Mouse (Mus musculus) liver, embryonic 12.5 days (tissue): ENCODE results near the gene Mss51. TPM values are rescaled to one million over a fixed set of nuclear protein-coding genes. Genes with fewer than 3 reads are reported as not detected.

Experiments used
- ATAC-seq: fragments of 200-750 bp; cut with Nextera tagmentation; 2 replicates; pipeline ENCODE4 v1.8.0; 2017; ENCODE audit warnings: moderate number of reproducible peaks, mild to moderate bottlenecking, moderate library complexity
- H3K27ac ChIP-seq: fragments of 300-500 bp; sonication (generic); 2 replicates; pipeline ENCODE4 v1.5.1; 2016; ENCODE audit warnings: mild to moderate bottlenecking
- H3K27me3 ChIP-seq: fragments of 300-500 bp; sonication (generic); replicated peaks from 2 replicates; pipeline ENCODE4 v1.6.1; 2016; ENCODE audit warnings: mild to moderate bottlenecking, moderate library complexity
- H3K36me3 ChIP-seq: fragments of 300-500 bp; sonication (generic); 2 replicates; pipeline ENCODE4 v1.6.1; 2016; ENCODE audit warnings: mild to moderate bottlenecking, moderate library complexity
- H3K4me1 ChIP-seq: fragments of 300-500 bp; sonication (generic); 2 replicates; pipeline ENCODE4 v1.6.1; 2016
- H3K4me2 ChIP-seq: fragments of 300-500 bp; sonication (generic); 2 replicates; pipeline ENCODE4 v1.6.1; 2016; ENCODE audit warnings: mild to moderate bottlenecking, moderate library complexity
- H3K4me3 ChIP-seq: fragments of 300-500 bp; sonication (generic); 2 replicates; pipeline ENCODE4 v1.5.1; 2016; ENCODE audit warnings: mild to moderate bottlenecking, moderate library complexity
- H3K9ac ChIP-seq: fragments of 300-500 bp; sonication (generic); 2 replicates; pipeline ENCODE4 v1.6.1; 2016; ENCODE audit warnings: mild to moderate bottlenecking, moderate library complexity
- H3K9me3 ChIP-seq: fragments of 300-500 bp; sonication (generic); replicated peaks from 2 replicates; pipeline ENCODE4 v1.6.1; 2016; ENCODE audit warnings: mild to moderate bottlenecking, moderate library complexity
- WGBS: fragments of 180-500 bp; shearing (Covaris S2); methylation state at CpG from one replicate; pipeline ENCODE4 v1.1.7; 2016; ENCODE audit not compliant: insufficient replicate concordance; 5-methylcytosine and 5-hydroxymethylcytosine counted together
- polyA plus RNA-seq: library from polyadenylated mRNA; unstranded; fragments of >200 nt; fragmentation: Nextera tagmentation; extraction: Ambion mirVana; gene quantifications from 2 replicates; pipeline ENCODE4 v1.2.1, GENCODE M21; 2016

The Mss51 gene
- polyA plus RNA-seq, 1 experiment from 2014 or later, result 0.57 TPM

GRCm38 (mm10) chr14:20481211-20481610 lies 15.5 kb downstream of the Mss51 start:
- Histone ChIP-seq H3K9ac (no peak overlapping the region), H3K4me2 (peak overlapping the region; percentile 51), H3K4me3 (no peak overlapping the region), H3K27ac (peak overlapping the region; percentile 62; the same call in 1 of the 2 replicates), H3K4me1 (peaks cover 40% of the 10 kb centered on the region), H3K27me3 (no peaks in the 10 kb centered on the region), H3K36me3 (peaks cover 21% of the 10 kb centered on the region), H3K9me3 (no peaks in the 10 kb centered on the region)
- peak; percentile 54 for ATAC-seq
- 9% methylated on average over 5 of the region's 5 CpGs for WGBS

DNA sequence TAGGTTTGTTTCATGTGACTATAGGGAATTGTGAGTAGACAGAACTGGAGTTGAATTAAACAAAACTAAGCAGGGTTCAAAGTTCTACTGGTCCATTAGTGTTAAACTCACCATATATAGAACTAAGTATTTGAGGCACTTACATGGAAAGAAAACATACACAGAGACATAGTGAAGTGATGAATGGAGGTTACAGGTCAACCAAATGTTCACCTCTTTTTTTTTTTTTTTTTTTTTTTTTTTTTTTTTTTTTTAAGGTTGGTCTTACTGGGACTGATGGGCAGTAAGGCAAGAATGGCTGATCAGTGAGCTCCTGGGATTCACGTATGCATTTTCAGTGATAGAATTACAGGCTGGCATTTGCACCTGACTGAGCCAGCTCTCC lies 16.5 kb downstream of the Mss51 start:
- 67% methylated on average over 1 of the region's 1 CpGs for WGBS
- no peak for ATAC-seq
- peak overlapping the region; percentile 92 for H3K9ac ChIP-seq

GRCm38 (mm10) chr14:20479291-20480194 lies 17.2 kb downstream of the Mss51 start, which contains the start of gene Anxa7:
Gene Anxa7 (minus strand): TSS chr14:20480133.
- peak; percentile 85 for ATAC-seq
- Histone ChIP-seq H3K27ac (peak within 1 kb of the TSS; percentile 94), H3K4me1 (peaks cover 40% of the 10 kb centered on the region), H3K4me3 (peak within 1 kb of the TSS; percentile 86), H3K4me2 (peak within 1 kb of the TSS; percentile 82), H3K9me3 (no peaks in the 10 kb centered on the region), H3K27me3 (no peaks in the 10 kb centered on the region), H3K36me3 (peaks cover 20% of the 10 kb centered on the region), H3K9ac (peak within 1 kb of the TSS; percentile 92)
- under 1% methylated on average over 48 of the region's 48 CpGs for WGBS

More for the DNA sequence above, 16.5 kb downstream of the Mss51 start:
- Histone ChIP-seq H3K4me2 (peak overlapping the region; percentile 82), H3K27me3 (no peaks in the 10 kb centered on the region), H3K9me3 (no peaks in the 10 kb centered on the region), H3K4me3 (peak overlapping the region; percentile 86), H3K27ac (peak overlapping the region; percentile 94), H3K4me1 (peaks cover 40% of the 10 kb centered on the region), H3K36me3 (peaks cover 26% of the 10 kb centered on the region)

GRCm38 (mm10) chr14:20478801-20479200 lies 17.9 kb downstream of the Mss51 start:
- Histone ChIP-seq H3K4me3 (peak overlapping the region; percentile 86), H3K9ac (peak overlapping the region; percentile 92), H3K27ac (peak overlapping the region; percentile 94), H3K4me2 (peak overlapping the region; percentile 82), H3K27me3 (no peaks in the 10 kb centered on the region), H3K36me3 (peaks cover 18% of the 10 kb centered on the region), H3K4me1 (peaks cover 40% of the 10 kb centered on the region), H3K9me3 (no peaks in the 10 kb centered on the region)
- 2% methylated on average over 7 of the region's 7 CpGs for WGBS
- peak; percentile 85 for ATAC-seq

GRCm38 (mm10) chr14:20478385-20478784 lies 18.3 kb downstream of the Mss51 start:
- H3K36me3 ChIP-seq, result peaks cover 18% of the 10 kb centered on the region
- WGBS, result 14% methylated on average over 3 of the region's 3 CpGs
- peak overlapping the region; percentile 92 for H3K9ac ChIP-seq
- H3K27me3 ChIP-seq, result no peaks in the 10 kb centered on the region
- H3K4me2 ChIP-seq, result peak overlapping the region; percentile 82
- ATAC-seq, result peak; percentile 28
- peaks cover 40% of the 10 kb centered on the region for H3K4me1 ChIP-seq
- H3K9me3 ChIP-seq, result no peaks in the 10 kb centered on the region
- H3K27ac ChIP-seq, result peak overlapping the region; percentile 94
- H3K4me3 ChIP-seq, result peak overlapping the region; percentile 86

DNA sequence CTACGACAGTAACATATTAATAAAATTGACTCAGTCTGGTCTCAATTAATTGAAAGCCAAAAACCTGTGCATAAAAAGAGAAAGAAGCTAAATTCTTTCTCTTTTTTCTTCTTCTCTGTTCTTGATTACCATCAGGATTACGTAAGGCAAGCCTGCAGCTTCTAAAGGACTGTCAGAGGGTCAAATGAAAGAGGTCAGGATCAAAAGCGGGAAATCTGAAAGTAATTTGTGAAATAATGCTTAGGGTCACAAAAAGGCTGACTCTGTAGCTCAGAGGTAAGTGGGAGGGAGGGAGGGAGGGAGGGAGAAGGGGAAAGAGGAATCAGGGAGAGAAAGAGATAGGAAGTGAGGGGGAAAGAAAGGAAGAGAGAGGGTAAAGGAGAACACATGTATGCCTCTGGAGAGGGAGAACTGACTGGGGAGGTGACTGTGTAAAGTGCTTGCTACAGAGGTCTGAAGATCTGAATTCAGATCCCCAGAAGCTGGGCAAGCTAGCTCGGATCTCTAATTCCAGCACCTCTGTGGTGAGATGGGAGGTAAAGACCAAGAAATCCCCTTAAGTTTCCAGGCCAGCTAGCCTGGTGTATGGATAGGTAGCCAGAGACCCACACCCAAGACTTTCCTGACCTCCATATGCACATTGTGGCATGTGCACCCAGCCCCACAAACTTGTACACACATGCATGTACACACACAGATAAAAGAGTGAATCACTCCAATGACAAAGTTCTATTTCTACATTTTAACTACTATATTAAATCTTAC lies 19.3 kb downstream of the Mss51 start:
- peak overlapping the region; percentile 44; the same call in 1 of the 2 replicates for H3K9ac ChIP-seq
- H3K4me2 ChIP-seq, result peak overlapping the region; percentile 49
- H3K4me3 ChIP-seq, result peak overlapping the region; percentile 21; the same call in 1 of the 2 replicates
- H3K36me3 ChIP-seq, result peaks cover 24% of the 10 kb centered on the region
- H3K9me3 ChIP-seq, result no peaks in the 10 kb centered on the region
- peak overlapping the region; percentile 61 for H3K27ac ChIP-seq
- no peaks in the 10 kb centered on the region for H3K27me3 ChIP-seq
- no peak for ATAC-seq
- peaks cover 40% of the 10 kb centered on the region for H3K4me1 ChIP-seq
- WGBS, result 68% methylated on average over 4 of the region's 4 CpGs

GRCm38 (mm10) chr14:20460216-20460615 lies 36.5 kb downstream of the Mss51 start:
- Histone ChIP-seq H3K4me3 (no peak overlapping the region), H3K36me3 (peaks cover 96% of the 10 kb centered on the region), H3K9me3 (no peaks in the 10 kb centered on the region), H3K27ac (no peak overlapping the region), H3K4me1 (no peaks in the 10 kb centered on the region), H3K27me3 (no peaks in the 10 kb centered on the region), H3K4me2 (no peak overlapping the region), H3K9ac (no peak overlapping the region)
- WGBS, result 83% methylated on average over 14 of the region's 14 CpGs
- ATAC-seq, result no peak

GRCm38 (mm10) chr14:20458378-20458777 lies 38.3 kb downstream of the Mss51 start:
- 87% methylated on average over 9 of the region's 9 CpGs for WGBS
- H3K9ac ChIP-seq, result no peak overlapping the region
- H3K9me3 ChIP-seq, result no peaks in the 10 kb centered on the region
- ATAC-seq, result no peak
- H3K4me2 ChIP-seq, result no peak overlapping the region
- no peaks in the 10 kb centered on the region for H3K27me3 ChIP-seq
- H3K36me3 ChIP-seq, result peaks cover 85% of the 10 kb centered on the region
- H3K4me3 ChIP-seq, result no peak overlapping the region
- no peak overlapping the region for H3K27ac ChIP-seq
- H3K4me1 ChIP-seq, result no peaks in the 10 kb centered on the region

DNA sequence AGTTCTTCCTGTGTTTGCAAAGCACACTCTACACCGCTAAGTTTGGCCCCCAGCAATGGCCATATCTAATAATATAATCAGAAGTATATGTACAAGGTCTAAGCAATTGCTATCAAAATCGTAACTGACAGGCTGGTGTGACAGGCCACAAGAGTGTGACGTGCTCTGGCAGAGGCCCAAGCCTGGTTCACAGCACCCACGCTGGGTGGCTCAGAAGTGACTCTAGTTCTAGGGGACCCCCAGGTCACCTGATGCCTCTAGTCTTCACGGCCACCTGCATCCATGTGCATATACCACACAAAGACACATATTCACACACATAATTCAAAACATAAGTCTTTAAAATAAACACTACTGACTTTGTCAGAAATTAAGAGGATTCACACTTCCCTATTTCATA lies 43.8 kb downstream of the Mss51 start:
- ATAC-seq, result no peak
- peaks cover 18% of the 10 kb centered on the region for H3K4me1 ChIP-seq
- no peak overlapping the region for H3K4me2 ChIP-seq
- peaks cover 30% of the 10 kb centered on the region for H3K36me3 ChIP-seq
- 84% methylated on average over 5 of the region's 5 CpGs for WGBS
- no peak overlapping the region for H3K9ac ChIP-seq
- 0 out of 2 replicates have a peak, but pooled peaks cover 3% of the 10 kb centered on the region for H3K27me3 ChIP-seq
- no peak overlapping the region for H3K27ac ChIP-seq
- no peaks in the 10 kb centered on the region for H3K9me3 ChIP-seq
- no peak overlapping the region for H3K4me3 ChIP-seq

GRCm38 (mm10) chr14:20451765-20452331 lies 44.9 kb downstream of the Mss51 start, which contains the start of gene Cfap70:
Gene Cfap70 (minus strand): TSS chr14:20452226.
- ATAC-seq, result peak; percentile 79
- Histone ChIP-seq H3K4me2 (peak within 1 kb of the TSS; percentile 91), H3K4me1 (peaks cover 18% of the 10 kb centered on the region), H3K27ac (peak within 1 kb of the TSS; percentile 53; the same call in 1 of the 2 replicates), H3K4me3 (peak within 1 kb of the TSS; percentile 53), H3K9me3 (no peaks in the 10 kb centered on the region), H3K9ac (peak within 1 kb of the TSS; percentile 58), H3K36me3 (peaks cover 22% of the 10 kb centered on the region), H3K27me3 (0 out of 2 replicates have a peak, but pooled peaks cover 3% of the 10 kb centered on the region)
- 5% methylated on average over 15 of the region's 15 CpGs for WGBS

DNA sequence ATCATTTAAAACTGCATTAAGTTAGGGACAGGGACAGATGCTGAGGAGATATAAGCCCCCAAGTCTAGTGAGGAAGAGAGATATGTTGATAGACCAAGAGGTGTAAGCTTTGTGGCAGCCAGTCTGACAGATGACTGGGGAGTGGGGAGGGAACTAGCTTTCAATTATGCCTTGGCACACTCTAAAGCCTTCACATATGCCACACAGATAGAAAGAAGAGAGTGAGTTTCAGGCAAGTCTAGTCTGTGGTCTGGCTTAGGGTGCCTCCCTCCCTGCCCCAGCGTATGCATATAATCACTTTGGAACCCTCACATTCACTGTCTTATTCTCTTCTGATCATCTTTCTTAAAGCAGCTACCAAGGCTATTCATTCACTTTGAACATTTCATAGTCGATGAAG lies 45.4 kb downstream of the Mss51 start:
- peaks cover 17% of the 10 kb centered on the region for H3K36me3 ChIP-seq
- peak overlapping the region; percentile 53; the same call in 1 of the 2 replicates for H3K27ac ChIP-seq
- H3K9me3 ChIP-seq, result no peaks in the 10 kb centered on the region
- peak overlapping the region; percentile 91 for H3K4me2 ChIP-seq
- peaks cover 18% of the 10 kb centered on the region for H3K4me1 ChIP-seq
- 16% methylated on average over 2 of the region's 2 CpGs for WGBS
- H3K9ac ChIP-seq, result peak overlapping the region; percentile 58
- H3K27me3 ChIP-seq, result 0 out of 2 replicates have a peak, but pooled peaks cover 3% of the 10 kb centered on the region
- ATAC-seq, result 0 out of 2 replicates have a peak, but pooled peaks have one; percentile 41
- H3K4me3 ChIP-seq, result peak overlapping the region; percentile 53
